Mouse (Mus musculus) embryonic facial prominence, embryonic 12.5 days (tissue): ENCODE data around the gene Hephl1. TPM values are rescaled to one million over a fixed set of nuclear protein-coding genes. Genes with fewer than 3 reads are reported as not detected.

Experiments
- ATAC-seq: fragments of 200-750 bp; cut with Nextera tagmentation; 2 replicates; pipeline ENCODE4 v1.8.0; 2017; ENCODE audit not compliant: insufficient number of reproducible peaks, insufficient read depth, low FRiP score, low TSS enrichment
- H3K27ac ChIP-seq: fragments of 300-500 bp; sonication (generic); 2 replicates; pipeline ENCODE4 v1.5.1; 2016; ENCODE audit warnings: mild to moderate bottlenecking
- H3K27me3 ChIP-seq: fragments of 300-500 bp; sonication (generic); 2 replicates; pipeline ENCODE4 v1.6.1; 2016; ENCODE audit warnings: mild to moderate bottlenecking, moderate library complexity
- H3K36me3 ChIP-seq: fragments of 300-500 bp; sonication (generic); 2 replicates; pipeline ENCODE4 v1.6.1; 2016; ENCODE audit warnings: mild to moderate bottlenecking
- H3K4me1 ChIP-seq: fragments of 300-500 bp; sonication (generic); 2 replicates; pipeline ENCODE4 v1.6.1; 2016
- H3K4me2 ChIP-seq: fragments of 300-500 bp; sonication (generic); replicated peaks from 2 replicates; pipeline ENCODE4 v1.6.1; 2016; ENCODE audit warnings: mild to moderate bottlenecking, moderate library complexity
- H3K4me3 ChIP-seq: fragments of 300-500 bp; sonication (generic); 2 replicates; pipeline ENCODE4 v1.5.1; 2016; ENCODE audit warnings: mild to moderate bottlenecking
- H3K9ac ChIP-seq: fragments of 300-500 bp; sonication (generic); 2 replicates; pipeline ENCODE4 v1.6.1; 2016; ENCODE audit warnings: mild to moderate bottlenecking, moderate library complexity
- H3K9me3 ChIP-seq: fragments of 300-500 bp; sonication (generic); 2 replicates; pipeline ENCODE4 v1.6.1; 2016; ENCODE audit warnings: mild to moderate bottlenecking, moderate library complexity
- WGBS: fragments of 180-500 bp; shearing (Covaris S2); methylation state at CpG from one replicate; pipeline ENCODE4 v1.1.7; 2016; 5-methylcytosine and 5-hydroxymethylcytosine counted together
- polyA plus RNA-seq: library from polyadenylated mRNA; unstranded; fragments of >200 nt; fragmentation: Nextera tagmentation; extraction: Ambion mirVana; gene quantifications from 2 replicates; pipeline ENCODE4 v1.2.1, GENCODE M21; 2016

The Hephl1 gene
- polyA plus RNA-seq, 1 experiment from 2014 or later = not detected

DNA sequence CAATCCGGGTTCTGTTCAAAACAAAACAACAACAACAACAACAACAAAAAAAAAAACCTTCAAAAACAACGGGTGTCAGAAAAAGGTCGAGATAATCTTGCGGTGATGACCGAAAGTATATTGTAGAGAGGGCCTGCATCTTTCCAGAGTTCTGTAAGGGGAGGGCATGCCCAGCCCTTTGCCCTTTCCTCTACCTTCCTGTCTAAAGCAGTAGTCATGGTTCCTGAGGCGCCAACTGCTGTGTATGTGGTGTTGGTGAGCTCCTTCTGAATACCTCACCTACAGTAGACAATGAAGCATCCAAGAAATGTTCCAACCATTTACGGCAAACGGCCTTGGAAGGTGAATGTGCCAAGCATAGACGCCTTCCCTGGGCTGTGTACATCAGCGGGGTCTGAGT is 66.2 kb downstream of the Hephl1 start:
- Histone ChIP-seq H3K4me2 (peak overlapping the region; percentile 69), H3K27me3 (no peaks in the 10 kb centered on the region), H3K36me3 (no peaks in the 10 kb centered on the region), H3K9ac (peak overlapping the region; percentile 89), H3K9me3 (no peaks in the 10 kb centered on the region), H3K27ac (peak overlapping the region; percentile 88), H3K4me3 (peak overlapping the region; percentile 81), H3K4me1 (peaks cover 20% of the 10 kb centered on the region)
- no peak for ATAC-seq
- 43% methylated on average over 10 of the region's 10 CpGs for WGBS

DNA sequence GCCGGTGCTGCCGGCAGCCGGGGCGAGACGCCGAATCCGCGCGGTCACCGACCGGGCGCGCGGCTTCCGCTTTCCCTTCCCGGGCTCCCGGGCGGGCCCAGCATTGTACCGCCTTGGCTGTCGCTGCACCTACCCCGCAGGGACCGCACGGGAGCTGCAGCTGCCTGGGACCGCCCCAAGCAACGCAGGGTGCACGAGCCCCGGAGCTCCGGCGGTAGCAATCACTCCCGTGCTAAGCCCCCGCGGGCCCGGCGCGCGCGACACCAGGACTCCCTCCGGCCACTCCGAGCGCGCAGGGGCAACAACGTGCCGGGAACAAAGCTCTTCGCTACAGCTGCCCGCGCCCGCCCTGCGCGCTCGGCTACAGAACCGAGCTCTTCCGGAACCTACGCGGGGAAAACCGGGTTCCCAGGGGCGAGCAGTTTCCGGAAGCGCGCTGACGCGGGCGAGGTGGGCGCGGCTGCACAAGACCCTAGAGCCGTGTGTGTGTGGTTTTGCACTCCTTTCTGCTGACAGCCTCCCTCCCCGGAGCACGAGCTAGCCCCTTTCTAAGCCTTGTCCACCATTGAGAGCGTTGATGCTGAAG is 66.7 kb downstream of the Hephl1 start, which contains the start of gene Panx1:
Gene Panx1, minus strand, starts transcription at position 395 of the 586 bp plus-strand sequence.
- Histone ChIP-seq H3K27me3 (no peaks in the 10 kb centered on the region), H3K9ac (peak within 1 kb of the TSS; percentile 89), H3K9me3 (no peaks in the 10 kb centered on the region), H3K4me1 (peaks cover 20% of the 10 kb centered on the region), H3K4me3 (peak within 1 kb of the TSS; percentile 81), H3K36me3 (no peaks in the 10 kb centered on the region; the same call in 1 of the 2 replicates), H3K4me2 (peak within 1 kb of the TSS; percentile 69), H3K27ac (peak within 1 kb of the TSS; percentile 88)
- WGBS = under 1% methylated on average over 68 of the region's 68 CpGs
- peak; percentile 84 for ATAC-seq

DNA sequence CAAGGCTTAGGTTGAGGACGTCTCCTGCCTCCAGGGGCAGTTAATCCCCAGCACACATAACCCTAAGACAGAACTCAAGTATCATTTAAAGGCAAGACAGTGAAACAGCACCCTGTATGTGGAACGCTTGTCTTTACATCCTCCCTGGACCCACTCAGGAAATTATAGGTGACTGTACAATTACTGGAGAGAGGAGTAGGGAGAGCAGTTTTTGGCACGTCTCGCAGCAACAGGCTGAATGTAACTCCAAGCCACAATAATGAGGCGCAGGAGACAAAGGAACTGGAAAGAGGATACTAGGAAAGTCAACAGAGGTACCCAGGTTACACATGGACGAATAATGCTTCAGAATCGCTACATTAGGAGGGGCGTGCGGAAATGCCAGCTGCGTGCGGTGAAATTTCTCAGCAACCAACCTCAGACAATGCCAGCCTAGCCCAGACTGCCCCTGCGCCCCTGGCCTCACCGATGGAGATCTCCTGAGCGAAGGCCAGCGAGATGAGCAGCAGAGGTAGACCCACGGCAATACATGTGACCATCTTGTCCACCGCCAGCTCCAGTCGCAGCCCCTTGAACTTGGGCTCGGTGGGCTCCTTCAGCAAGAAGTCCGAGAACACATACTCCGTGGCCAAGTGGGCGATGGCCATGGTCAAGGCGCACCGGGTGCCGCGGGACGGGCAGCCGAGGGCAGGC is 67.4 kb downstream of the Hephl1 start:
- peak overlapping the region; percentile 81 for H3K4me3 ChIP-seq
- ATAC-seq = 0 out of 2 replicates have a peak, but pooled peaks have one; percentile 8
- under 1% methylated on average over 28 of the region's 28 CpGs for WGBS

DNA sequence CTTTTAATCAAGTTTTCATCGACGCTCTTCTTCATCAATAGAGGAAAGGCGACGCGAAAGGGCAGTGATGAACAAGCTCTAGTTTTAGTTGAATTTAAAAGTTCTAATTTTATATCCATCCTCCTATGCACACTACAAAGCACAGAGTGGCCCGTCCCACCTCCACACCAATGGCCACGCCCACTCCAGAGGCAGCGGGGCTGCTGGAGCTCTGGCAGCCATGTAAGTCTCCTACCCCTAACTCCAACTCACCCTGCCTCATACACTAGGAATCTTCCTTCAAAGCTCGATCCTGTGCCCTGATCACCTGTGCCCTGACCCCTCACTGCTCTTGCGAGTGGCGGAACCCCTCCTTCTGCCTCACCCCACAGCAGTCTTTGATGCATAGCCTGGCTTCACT is 70.4 kb downstream of the Hephl1 start:
- Histone ChIP-seq H3K27me3 (no peaks in the 10 kb centered on the region), H3K9me3 (no peaks in the 10 kb centered on the region), H3K4me3 (no peak overlapping the region), H3K27ac (no peak overlapping the region), H3K4me1 (peaks cover 29% of the 10 kb centered on the region), H3K36me3 (no peaks in the 10 kb centered on the region; the same call in 1 of the 2 replicates), H3K9ac (no peak overlapping the region), H3K4me2 (no peak overlapping the region)
- WGBS = 87% methylated on average over 11 of the region's 11 CpGs
- no peak for ATAC-seq

More for the DNA sequence above, 67.4 kb downstream of the Hephl1 start:
- Histone ChIP-seq H3K9ac (peak overlapping the region; percentile 89), H3K36me3 (no peaks in the 10 kb centered on the region; the same call in 1 of the 2 replicates), H3K27me3 (no peaks in the 10 kb centered on the region), H3K4me1 (peaks cover 20% of the 10 kb centered on the region), H3K27ac (peak overlapping the region; percentile 88), H3K9me3 (no peaks in the 10 kb centered on the region), H3K4me2 (peak overlapping the region; percentile 69)

DNA sequence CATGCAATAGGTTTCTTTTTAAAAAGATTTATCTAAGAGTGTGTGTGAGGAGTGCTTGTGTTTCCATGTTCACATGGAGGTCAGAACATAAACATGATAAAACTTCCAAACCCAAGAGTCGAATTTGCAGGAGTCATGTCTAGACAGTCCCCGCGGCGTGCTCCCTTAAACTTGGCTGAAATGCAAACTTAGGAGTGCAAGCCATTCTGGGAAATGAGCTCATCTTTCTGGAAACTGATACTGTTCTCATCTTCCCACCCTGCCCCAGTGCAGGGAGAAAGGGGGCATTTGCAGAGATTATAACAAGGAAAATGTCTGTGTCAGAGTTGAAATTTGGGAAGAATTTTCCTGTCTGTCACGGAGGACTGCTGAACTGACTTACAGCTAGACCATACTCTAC is 72.1 kb downstream of the Hephl1 start:
- Histone ChIP-seq H3K36me3 (no peaks in the 10 kb centered on the region; the same call in 1 of the 2 replicates), H3K4me3 (no peak overlapping the region), H3K4me1 (peaks cover 26% of the 10 kb centered on the region), H3K27ac (no peak overlapping the region), H3K4me2 (no peak overlapping the region), H3K27me3 (no peaks in the 10 kb centered on the region), H3K9ac (no peak overlapping the region), H3K9me3 (no peaks in the 10 kb centered on the region)
- 88% methylated on average over 5 of the region's 5 CpGs for WGBS
- no peak for ATAC-seq

DNA sequence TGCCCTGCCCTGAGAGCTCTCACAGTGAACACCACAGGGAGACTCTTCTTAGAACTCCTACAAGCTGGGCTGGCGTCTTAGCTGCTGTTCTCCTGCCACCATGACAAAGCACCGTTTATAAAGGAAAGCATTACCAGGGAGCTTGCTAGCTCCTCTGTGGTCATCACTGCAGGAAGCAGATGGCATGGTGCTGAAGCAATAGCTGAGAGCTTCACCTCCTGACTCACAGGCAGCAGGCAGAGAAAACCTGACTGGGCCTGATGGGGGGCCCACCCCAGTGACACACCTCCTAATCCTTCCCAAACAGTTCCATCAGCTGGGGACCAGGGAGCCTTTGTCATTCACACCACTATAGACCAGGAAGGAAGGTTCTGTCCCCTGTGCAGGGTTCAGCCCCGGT is 74.2 kb downstream of the Hephl1 start:
- Histone ChIP-seq H3K4me2 (no peak overlapping the region), H3K27me3 (no peaks in the 10 kb centered on the region), H3K36me3 (no peaks in the 10 kb centered on the region; the same call in 1 of the 2 replicates), H3K4me3 (no peak overlapping the region), H3K9me3 (no peaks in the 10 kb centered on the region), H3K4me1 (peaks cover 9% of the 10 kb centered on the region; the same call in 1 of the 2 replicates), H3K27ac (no peak overlapping the region), H3K9ac (no peak overlapping the region)
- ATAC-seq = no peak
- WGBS = 58% methylated on average over 3 of the region's 3 CpGs

DNA sequence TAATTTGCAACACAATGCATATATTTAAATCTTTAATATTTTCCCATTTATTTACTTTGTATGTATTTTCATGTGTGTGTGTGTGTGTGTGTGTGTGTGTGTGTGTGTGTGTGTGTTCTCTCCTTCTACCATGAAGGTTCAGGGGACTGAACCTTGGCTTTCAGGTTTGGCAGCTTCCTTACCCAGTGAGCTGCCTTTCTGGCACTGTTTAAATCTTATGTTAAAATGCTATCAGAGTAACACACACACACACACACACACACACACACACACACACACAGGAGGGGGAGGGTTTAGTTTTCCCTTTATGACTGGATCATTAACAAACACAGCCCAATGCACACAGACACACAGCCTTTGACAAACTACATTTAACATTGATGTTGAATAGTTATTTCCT is 74.7 kb downstream of the Hephl1 start:
- no peak overlapping the region for H3K9ac ChIP-seq
- peaks cover 9% of the 10 kb centered on the region; the same call in 1 of the 2 replicates for H3K4me1 ChIP-seq
- H3K9me3 ChIP-seq = no peaks in the 10 kb centered on the region
- ATAC-seq = no peak
- no peaks in the 10 kb centered on the region for H3K27me3 ChIP-seq
- no peak overlapping the region for H3K4me3 ChIP-seq
- no peaks in the 10 kb centered on the region; the same call in 1 of the 2 replicates for H3K36me3 ChIP-seq
- no peak overlapping the region for H3K4me2 ChIP-seq
- H3K27ac ChIP-seq = no peak overlapping the region

DNA sequence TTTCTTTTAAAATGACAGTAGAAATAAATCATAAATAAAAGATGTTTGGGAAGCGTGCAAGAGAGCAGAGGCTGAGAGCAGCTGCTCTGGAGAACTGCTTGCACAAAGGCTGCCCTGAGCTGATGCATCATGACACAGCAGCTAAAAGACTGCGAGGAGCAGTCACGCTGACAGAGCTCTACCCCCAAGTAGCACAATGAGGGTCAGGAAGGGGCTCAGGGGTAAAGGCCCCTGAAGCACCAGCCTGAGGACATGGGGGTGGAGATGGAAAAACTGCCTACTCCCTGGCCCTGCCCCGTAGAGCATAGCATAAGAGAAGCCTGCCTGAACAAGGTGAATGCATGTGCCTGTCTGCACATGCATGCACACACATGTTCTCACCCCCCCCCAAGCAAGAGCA is 75.1 kb downstream of the Hephl1 start:
- Histone ChIP-seq H3K4me1 (peaks cover 9% of the 10 kb centered on the region; the same call in 1 of the 2 replicates), H3K9ac (no peak overlapping the region), H3K27me3 (no peaks in the 10 kb centered on the region), H3K9me3 (no peaks in the 10 kb centered on the region), H3K27ac (no peak overlapping the region), H3K4me3 (no peak overlapping the region), H3K4me2 (no peak overlapping the region), H3K36me3 (no peaks in the 10 kb centered on the region; the same call in 1 of the 2 replicates)
- 0 out of 2 replicates have a peak, but pooled peaks have one; percentile 16 for ATAC-seq
- 39% methylated on average over 4 of the region's 4 CpGs for WGBS

DNA sequence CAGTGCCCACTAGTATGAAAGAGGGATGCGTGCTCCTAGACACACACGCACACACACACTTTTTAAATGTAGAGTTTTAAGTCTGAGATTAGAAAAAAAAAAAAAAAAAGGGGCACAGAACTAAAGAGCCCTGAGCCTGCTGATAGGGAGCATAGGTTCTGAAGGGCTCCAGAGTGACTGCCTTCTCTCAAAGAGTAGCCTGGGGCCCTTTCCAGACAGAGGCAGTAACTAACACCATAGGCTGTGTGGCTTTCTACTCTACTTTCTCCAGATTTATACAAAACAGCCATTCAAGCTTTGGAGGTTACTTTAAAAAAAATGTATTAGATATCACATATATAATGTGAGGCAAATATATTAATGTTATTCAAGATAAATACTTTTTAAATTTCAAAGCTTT is 75.5 kb downstream of the Hephl1 start:
- Histone ChIP-seq H3K27me3 (no peaks in the 10 kb centered on the region), H3K9me3 (no peaks in the 10 kb centered on the region), H3K4me1 (peaks cover 9% of the 10 kb centered on the region; the same call in 1 of the 2 replicates), H3K27ac (no peak overlapping the region), H3K36me3 (no peaks in the 10 kb centered on the region; the same call in 1 of the 2 replicates), H3K9ac (no peak overlapping the region), H3K4me3 (no peak overlapping the region), H3K4me2 (no peak overlapping the region)
- WGBS = 87% methylated on average over 2 of the region's 2 CpGs
- no peak for ATAC-seq

DNA sequence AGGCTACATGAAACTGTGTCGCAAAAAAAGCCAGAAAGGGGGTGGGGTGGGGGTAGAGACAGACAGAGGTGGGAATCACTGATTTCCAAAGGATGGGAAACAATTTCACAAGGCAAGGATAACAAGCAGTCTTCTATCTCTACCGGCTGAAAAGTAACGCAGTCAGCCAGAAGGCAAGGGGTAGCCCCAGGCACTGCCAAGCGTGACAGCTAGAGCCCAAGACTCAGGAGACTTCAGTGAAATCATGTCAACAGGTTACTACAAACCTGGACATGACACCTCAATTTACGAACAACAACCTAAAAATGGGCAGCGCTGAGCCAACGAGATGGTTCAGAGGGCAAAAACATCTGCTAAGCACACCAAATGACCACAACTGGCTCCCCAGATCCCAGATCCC is 75.9 kb downstream of the Hephl1 start:
- Histone ChIP-seq H3K4me2 (no peak overlapping the region), H3K9me3 (no peaks in the 10 kb centered on the region)
- WGBS = 79% methylated on average over 7 of the region's 7 CpGs

DNA sequence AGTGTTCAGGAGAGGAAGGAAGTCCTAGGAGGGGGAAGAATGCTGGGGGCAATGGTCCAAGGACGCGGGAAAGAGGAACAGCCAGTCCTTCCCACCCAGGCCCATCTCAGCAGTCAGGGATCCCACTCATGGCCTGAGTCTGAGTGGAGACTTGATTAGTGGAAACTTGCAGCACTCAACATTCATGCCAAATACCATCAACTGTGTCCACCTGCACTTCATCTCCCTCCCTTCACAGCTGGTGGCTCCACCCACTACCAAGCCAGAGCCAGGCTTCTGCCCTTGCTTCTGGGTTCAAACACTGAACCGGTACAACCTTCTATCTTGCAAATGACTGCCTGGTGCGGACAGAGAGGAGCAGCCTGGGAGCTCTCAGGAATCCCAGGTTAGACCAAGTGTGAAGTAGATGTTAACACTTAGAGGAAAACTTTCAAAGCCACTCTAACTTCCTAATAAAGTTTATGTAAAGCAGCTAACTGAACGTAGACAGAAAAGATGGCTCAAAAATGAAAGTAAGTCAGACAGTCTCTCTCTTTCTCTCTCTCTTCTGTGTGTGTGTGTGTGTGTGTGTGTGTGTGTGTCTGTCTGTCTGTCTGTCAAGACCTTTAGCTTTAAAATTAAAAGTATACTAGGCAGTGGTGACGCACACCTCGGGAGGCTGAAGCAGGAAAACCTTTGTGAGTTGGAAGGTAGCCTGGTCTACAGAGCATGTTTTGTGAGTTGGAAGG is 77.2 kb downstream of the Hephl1 start:
- H3K4me3 ChIP-seq = no peak overlapping the region
- 84% methylated on average over 7 of the region's 7 CpGs for WGBS
- H3K36me3 ChIP-seq = no peaks in the 10 kb centered on the region
- H3K9me3 ChIP-seq = no peaks in the 10 kb centered on the region
- peaks cover 9% of the 10 kb centered on the region; the same call in 1 of the 2 replicates for H3K4me1 ChIP-seq
- no peak for ATAC-seq
- no peak overlapping the region for H3K9ac ChIP-seq
- no peaks in the 10 kb centered on the region for H3K27me3 ChIP-seq
- no peak overlapping the region for H3K27ac ChIP-seq
- no peak overlapping the region for H3K4me2 ChIP-seq

More for the DNA sequence above, 75.9 kb downstream of the Hephl1 start:
- ATAC-seq = no peak
- H3K9ac ChIP-seq = no peak overlapping the region
- H3K36me3 ChIP-seq = no peaks in the 10 kb centered on the region; the same call in 1 of the 2 replicates
- H3K27ac ChIP-seq = no peak overlapping the region
- no peak overlapping the region for H3K4me3 ChIP-seq
- H3K4me1 ChIP-seq = peaks cover 9% of the 10 kb centered on the region; the same call in 1 of the 2 replicates
- H3K27me3 ChIP-seq = no peaks in the 10 kb centered on the region
